Comparison of ENCODE assay signal across 8 mouse cellular contexts in the genomic region with DNA sequence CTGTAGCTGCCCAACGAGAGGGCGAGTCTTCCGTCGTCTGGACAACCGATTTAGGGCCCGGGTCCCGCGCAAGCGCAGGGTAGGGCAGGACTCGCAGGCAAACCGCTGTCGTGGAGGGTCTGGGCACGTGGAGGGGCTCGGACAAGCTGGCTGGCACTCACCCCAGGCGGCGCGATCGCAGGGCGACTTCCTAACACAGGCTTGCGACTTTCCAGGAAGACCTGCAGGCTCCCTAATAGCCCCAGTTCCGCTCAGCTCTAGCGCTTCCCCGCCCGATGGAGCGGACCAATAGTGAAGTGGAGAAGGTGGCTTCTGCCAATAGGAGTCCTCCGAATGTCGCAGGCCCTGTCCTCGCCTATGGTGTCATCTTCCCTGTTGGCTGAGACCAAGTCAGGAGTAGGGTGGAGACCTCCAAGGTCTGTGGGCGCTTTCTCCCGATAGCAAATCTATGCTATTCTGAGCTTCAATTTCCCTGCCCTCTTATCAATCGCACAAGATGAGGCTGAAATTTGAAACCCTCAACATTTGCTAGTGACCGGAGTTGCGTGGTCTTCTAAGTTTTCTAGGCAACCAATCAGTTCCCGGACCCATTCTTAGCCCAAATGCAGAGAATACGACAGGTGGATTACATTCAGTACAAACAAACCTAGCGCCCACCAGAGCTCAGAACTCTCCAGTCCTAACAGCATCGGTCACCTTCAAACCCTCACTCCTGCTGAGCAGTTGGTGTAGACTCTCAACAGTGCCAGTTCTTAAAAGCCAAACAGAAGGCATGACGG. TPM values are rescaled to one million over a fixed set of nuclear protein-coding genes. Genes with fewer than 3 reads are reported as not detected.
DNase-seq lines count a peak whose midpoint lies in the region; ATAC-seq lines count a peak whose summit lies in the region.

No protein-coding gene starts in this region.

- WGBS in hindbrain, embryonic 16.5 days, result 13% methylated on average over 38 of the region's 38 CpGs

- H3K9ac ChIP-seq in hindbrain, embryonic 16.5 days (ENCODE audit: low read depth, low read length), result peak overlapping the region; percentile 67

- peak; percentile 53 for DNase-seq in WW6 (ENCODE audit: low read depth, low spot score)
- peak; percentile 77 to 81 for DNase-seq in cerebellum, postnatal 36 days
- DNase-seq in gastrocnemius, adult 18-20 months (ENCODE audit: low spot score), result peak; percentile 80
- DNase-seq in left cerebral cortex, adult 18-20 months (ENCODE audit: low spot score in 2 of 2), result peak; percentile 67 to 77
- peak; percentile 83 to 86 for DNase-seq in lung, postnatal 4 days
- peak; percentile 92 for DNase-seq in retina, postnatal 1 day
- peak; percentile 74 for DNase-seq in thymus, postnatal 4 days

- no peaks in the 10 kb centered on the region for H3K9me3 ChIP-seq in hindbrain, embryonic 16.5 days (ENCODE audit: control insufficient read depth, low read length)

- peak overlapping the region; percentile 77 for H3K27ac ChIP-seq in hindbrain, embryonic 16.5 days (ENCODE audit: low read depth, low read length)

- H3K27me3 ChIP-seq in hindbrain, embryonic 16.5 days (replicated peaks; ENCODE audit: control insufficient read depth, insufficient read depth, low read length), result no peaks in the 10 kb centered on the region

- ATAC-seq in hindbrain, embryonic 16.5 days, result peak; percentile 97

- peak overlapping the region; percentile 69 for H3K4me2 ChIP-seq in hindbrain, embryonic 16.5 days (ENCODE audit: low read length)

- H3K4me3 ChIP-seq in hindbrain, embryonic 16.5 days (ENCODE audit: low read length), result peak overlapping the region; percentile 54

- no peaks in the 10 kb centered on the region for H3K4me1 ChIP-seq in hindbrain, embryonic 16.5 days (ENCODE audit: control insufficient read depth, insufficient read depth, low read depth, low read length)

- H3K36me3 ChIP-seq in hindbrain, embryonic 16.5 days (ENCODE audit: control insufficient read depth, insufficient read depth, low read length), result no peaks in the 10 kb centered on the region

RNA-seq across cellular contexts. Expression of gene Ebp, which starts 0.5 kb away (rescaled TPM):
- 1 to 10 TPM; 6.8 to 8.3 TPM for total RNA-seq in gastrocnemius, adult 18-20 months (2021)
- polyA plus RNA-seq in hindbrain, embryonic 16.5 days (2015; fragmentation: Nextera tagmentation; extraction: Ambion mirVana), result 34.8 and 36.6 TPM in 2 replicates
- 10 to 100 TPM; 32.9 to 36.9 TPM for total RNA-seq in left cerebral cortex, adult 18-20 months (2021)

RNA-seq across cellular contexts. Expression of gene Porcn, which starts 13.5 kb away (rescaled TPM):
- total RNA-seq in gastrocnemius, adult 18-20 months (2021), result 1 to 10 TPM; 4.3 to 4.4 TPM
- 50.7 and 55.4 TPM in 2 replicates for polyA plus RNA-seq in hindbrain, embryonic 16.5 days (2015; fragmentation: Nextera tagmentation; extraction: Ambion mirVana)
- 10 to 100 TPM; 67.6 to 77.9 TPM for total RNA-seq in left cerebral cortex, adult 18-20 months (2021)

RNA-seq across cellular contexts. Expression of gene Tbc1d25, which starts 16.8 kb away (rescaled TPM):
- 1 to 10 TPM; 2.7 to 4.1 TPM for total RNA-seq in gastrocnemius, adult 18-20 months (2021)
- 23.2 and 23.3 TPM in 2 replicates for polyA plus RNA-seq in hindbrain, embryonic 16.5 days (2015; fragmentation: Nextera tagmentation; extraction: Ambion mirVana)
- total RNA-seq in left cerebral cortex, adult 18-20 months (2021), result 10 to 100 TPM; 16.8 to 18.0 TPM

RNA-seq across cellular contexts. Expression of gene Rbm3, which starts 47.1 kb away (rescaled TPM):
- total RNA-seq in gastrocnemius, adult 18-20 months (2021), result 10 to 100 TPM; 48.0 to 90.4 TPM
- 269 and 303 TPM in 2 replicates for polyA plus RNA-seq in hindbrain, embryonic 16.5 days (2015; fragmentation: Nextera tagmentation; extraction: Ambion mirVana)
- total RNA-seq in left cerebral cortex, adult 18-20 months (2021), result 100 to 1,000 TPM in 1 of 2 experiments, 10 to 100 TPM in 1; 87.6 to 133 TPM

RNA-seq across cellular contexts. Expression of gene Ftsj1, which starts 59.4 kb away (rescaled TPM):
- total RNA-seq in gastrocnemius, adult 18-20 months (2021), result 10 to 100 TPM; 13.3 to 14.0 TPM
- 49.9 and 52.8 TPM in 2 replicates for polyA plus RNA-seq in hindbrain, embryonic 16.5 days (2015; fragmentation: Nextera tagmentation; extraction: Ambion mirVana)
- total RNA-seq in left cerebral cortex, adult 18-20 months (2021), result 10 to 100 TPM; 24.2 to 25.0 TPM

Comparison
In these comparisons a context has a peak if more than half of its experiments do, and no peak if none do; other contexts are left out.
1. Peak in every context shown above with its lines: DNase-seq, ATAC-seq, H3K4me3 ChIP-seq and H3K27ac ChIP-seq.
2. RNA of gene Porcn, which starts 13.5 kb away (total RNA-seq): 67.6 to 77.9 TPM in left cerebral cortex, adult 18-20 months; 4.3 to 4.4 TPM in gastrocnemius, adult 18-20 months; every median in the first group is over 10 times any median in the second.